Mouse (Mus musculus): ENCODE results near the gene Csf3. TPM values are rescaled to one million over a fixed set of nuclear protein-coding genes. Genes with fewer than 3 reads are reported as not detected.

Csf3 gene
- total RNA-seq, 4 experiments from 2014 or later = not detected

GRCm38 (mm10) chr11:98748506-98749416, 47.7 kb downstream of the Csf3 start:
- no peak for DNase-seq

DNA sequence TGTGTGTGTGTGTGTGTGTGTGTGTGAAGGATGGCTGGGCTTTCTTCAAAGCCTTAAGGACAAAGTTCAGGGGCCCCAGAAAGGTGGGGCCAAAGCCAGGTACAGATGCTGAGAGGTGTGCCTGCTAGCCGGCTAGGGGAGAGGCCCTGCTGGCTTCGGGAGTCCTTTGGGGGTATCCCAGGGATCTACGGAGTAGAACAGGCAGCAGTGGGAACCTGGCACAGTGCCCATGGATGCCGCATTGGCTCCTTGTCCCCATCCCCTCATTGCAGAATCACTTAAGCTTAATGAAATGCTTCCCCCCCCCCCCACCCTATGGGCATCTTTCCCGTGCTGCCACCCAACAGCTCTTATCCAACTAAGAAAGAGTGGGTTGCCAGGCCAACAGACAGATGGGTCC, 48.7 kb downstream of the Csf3 start:
- DNase-seq = no peak

DNA sequence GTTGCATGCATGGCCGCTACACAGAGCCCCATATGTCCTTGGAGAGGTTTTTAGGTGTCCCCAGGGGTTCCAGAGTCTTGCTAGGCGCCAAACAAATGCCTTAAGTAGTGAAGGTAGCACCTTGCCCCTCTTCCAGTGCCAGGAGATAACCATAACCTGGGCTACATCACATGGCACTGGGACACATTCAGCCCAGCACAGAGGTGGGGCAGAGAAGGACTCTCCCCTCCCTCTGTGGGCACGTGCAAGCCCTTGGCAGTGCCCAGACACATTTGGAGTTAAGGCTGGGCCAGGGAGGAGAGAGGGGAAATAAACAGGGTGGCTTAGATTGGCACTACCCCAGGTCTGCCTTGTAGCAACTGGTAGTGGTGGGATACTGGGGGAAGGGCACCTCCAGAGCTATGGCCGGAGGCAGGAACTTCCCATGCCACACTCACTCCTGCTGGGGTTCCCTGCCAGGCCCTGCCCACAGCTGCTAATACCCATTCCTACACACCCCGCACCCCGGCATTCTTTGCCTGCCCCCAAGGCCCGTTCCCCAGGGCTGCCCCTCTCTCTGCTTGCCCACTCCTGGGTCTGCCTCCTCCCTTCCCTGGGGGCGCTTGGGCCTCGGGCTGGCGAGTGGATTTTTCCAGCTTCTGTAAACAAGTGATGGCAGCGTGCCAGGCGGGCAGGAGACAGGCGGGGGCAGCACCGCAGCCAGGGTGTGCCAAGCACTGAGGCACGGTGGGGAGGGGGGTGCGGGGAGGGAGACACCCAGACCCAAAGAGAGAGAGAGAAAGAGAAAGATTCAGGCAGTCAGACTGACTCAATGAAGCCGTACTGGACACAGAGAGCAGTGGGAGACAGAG, 49.5 kb downstream of the Csf3 start:
- DNase-seq = no peak

- DNase-seq = no peak
These were observed 50.2 kb downstream of the Csf3 start for GRCm38 (mm10) chr11:98751221-98751782.

- no peak for DNase-seq
These were observed 51.6 kb downstream of the Csf3 start for GRCm38 (mm10) chr11:98752562-98753140.

Other genes with a start within 250 kb of the Csf3 start
- 1 to 10 TPM in 1 of 4 experiments, under 1 TPM in 3; 0.49 to 1.0 (median 0.75) TPM for gene Ikzf3, start 155.2 kb upstream of the Csf3 start, total RNA-seq (2022)
- 1 to 10 TPM in 1 of 4 experiments, under 1 TPM in 2, not detected in 1; 0.51 to 1.1 (median 0.74) TPM for gene Zpbp2, start 150.2 kb upstream of the Csf3 start, total RNA-seq (2022)
- gene Ormdl3, start 113.9 kb upstream of the Csf3 start, total RNA-seq (2022) = 100 to 1,000 TPM; 102 to 147 (median 129) TPM
- not detected for gene Lrrc3c, start 103.0 kb upstream of the Csf3 start, total RNA-seq (2022)
- gene Gm12355, start 75.6 kb upstream of the Csf3 start, total RNA-seq (2022) = 10 to 100 TPM; 12.6 to 16.2 (median 14.5) TPM
- 10 to 100 TPM in 1 of 4 experiments, 1 to 10 TPM in 3; 1.5 to 14.3 (median 4.9) TPM for gene Gsdma3, start 74.9 kb upstream of the Csf3 start, total RNA-seq (2022)
- under 1 TPM in 1 of 4 experiments, not detected in 3; 0.63 TPM for gene Gsdma2, start 54.5 kb upstream of the Csf3 start, total RNA-seq (2022)
- not detected for gene Gsdma, start 36.9 kb upstream of the Csf3 start, total RNA-seq (2022)
- gene Psmd3, start 18.7 kb upstream of the Csf3 start, total RNA-seq (2022) = 100 to 1,000 TPM; 115 to 121 (median 117) TPM
- 10 to 100 TPM; 47.7 to 63.3 (median 55.7) TPM for gene Med24, start 28.2 kb downstream of the Csf3 start, total RNA-seq (2022)
- gene Thra, start 39.4 kb downstream of the Csf3 start, total RNA-seq (2022) = 100 to 1,000 TPM in 1 of 4 experiments, 10 to 100 TPM in 3; 67.1 to 111 (median 82.9) TPM
- 100 to 1,000 TPM; 140 to 286 (median 201) TPM for gene Nr1d1, start 74.1 kb downstream of the Csf3 start, total RNA-seq (2022)
- gene Msl1, start 94.3 kb downstream of the Csf3 start, total RNA-seq (2022) = 10 to 100 TPM; 93.5 to 98.5 (median 93.7) TPM
- gene Casc3, start 103.6 kb downstream of the Csf3 start, total RNA-seq (2022) = 10 to 100 TPM; 34.3 to 47.2 (median 41.6) TPM
- 1 to 10 TPM in 2 of 4 experiments, under 1 TPM in 2; 0.55 to 1.8 (median 1.0) TPM for gene Rapgefl1, start 135.5 kb downstream of the Csf3 start, total RNA-seq (2022)
- 10 to 100 TPM; 20.4 to 26.7 (median 23.5) TPM for gene Wipf2, start 162.4 kb downstream of the Csf3 start, total RNA-seq (2022)
- gene Cdc6, start 206.5 kb downstream of the Csf3 start, total RNA-seq (2022) = under 1 TPM; 0.20 to 0.95 (median 0.72) TPM
- gene Rara, start 226.6 kb downstream of the Csf3 start, total RNA-seq (2022) = 10 to 100 TPM; 21.3 to 36.8 (median 30.8) TPM

All from adrenal gland, adult 8-10 months (tissue).